Mouse (Mus musculus) heart, embryonic 10.5 days (tissue): ENCODE measurements around the gene Gnao1. TPM values are rescaled to one million over a fixed set of nuclear protein-coding genes. Genes with fewer than 3 reads are reported as not detected.
A peak's percentile ranks its signal among the peaks of the same experiment; 100 is the strongest.

ENCODE experiments used
- DNase-seq: peaks from one replicate; pipeline ENCODE4 v3.0.0-alpha.2; 2017; ENCODE audit warnings: low spot score
- H3K27ac ChIP-seq: fragments of 300-500 bp; sonication (generic); 2 replicates; pipeline ENCODE4 v1.5.1; 2016; ENCODE audit warnings: mild to moderate bottlenecking
- H3K27me3 ChIP-seq: fragments of 300-500 bp; sonication (generic); 2 replicates; pipeline ENCODE4 v1.6.1; 2016; ENCODE audit warnings: mild to moderate bottlenecking; ENCODE audit not compliant: poor library complexity, insufficient read depth, severe bottlenecking
- H3K36me3 ChIP-seq: fragments of 300-500 bp; sonication (generic); 2 replicates; pipeline ENCODE4 v1.6.1; 2016; ENCODE audit warnings: mild to moderate bottlenecking, moderate library complexity
- H3K4me1 ChIP-seq: fragments of 300-500 bp; sonication (generic); 2 replicates; pipeline ENCODE4 v1.6.1; 2016; ENCODE audit warnings: mild to moderate bottlenecking
- H3K4me3 ChIP-seq: fragments of 300-500 bp; sonication (generic); 2 replicates; pipeline ENCODE4 v1.5.1; 2016; ENCODE audit warnings: mild to moderate bottlenecking, moderate library complexity
- H3K9me3 ChIP-seq: fragments of 300-500 bp; sonication (generic); 2 replicates; pipeline ENCODE4 v1.6.1; 2016; ENCODE audit warnings: mild to moderate bottlenecking, moderate library complexity
- WGBS: fragments of 180-500 bp; shearing (Covaris S2); methylation state at CpG from one replicate; pipeline ENCODE4 v1.1.7; 2016; 5-methylcytosine and 5-hydroxymethylcytosine counted together
- polyA plus RNA-seq: library from polyadenylated mRNA; unstranded; fragments of >200 nt; fragmentation: Nextera tagmentation; extraction: Ambion mirVana; gene quantifications from 2 replicates; pipeline ENCODE4 v1.2.1, GENCODE M21; 2016

Gene Gnao1
- polyA plus RNA-seq, 1 experiment from 2014 or later: 9.3 TPM

DNA sequence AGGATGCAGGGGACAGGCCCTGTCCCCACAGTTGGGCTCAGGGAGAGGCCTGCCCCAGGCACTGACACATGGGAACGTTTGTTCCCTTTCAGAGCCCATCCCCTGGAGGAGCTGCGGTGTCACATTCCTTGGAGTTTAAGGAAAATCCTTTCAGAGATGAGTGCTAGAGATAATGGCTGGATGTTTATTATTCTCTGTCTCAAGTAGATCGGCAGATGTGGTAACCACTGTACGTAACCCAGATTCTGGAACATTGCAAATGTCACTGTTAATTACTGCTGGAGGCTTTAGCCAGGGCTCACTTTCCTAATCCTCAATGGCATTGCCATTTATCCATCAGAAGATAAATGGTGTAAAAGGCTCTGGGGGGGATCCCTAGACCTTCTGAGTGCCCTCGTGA, 44.9 kb downstream of the Gnao1 start:
- Histone ChIP-seq H3K4me1 (peaks cover 18% of the 10 kb centered on the region; the same call in 1 of the 2 replicates), H3K9me3 (no peaks in the 10 kb centered on the region), H3K27me3 (no peaks in the 10 kb centered on the region), H3K36me3 (no peaks in the 10 kb centered on the region), H3K27ac (no peak overlapping the region), H3K4me3 (no peak overlapping the region)
- no peak for DNase-seq
- WGBS: 24% methylated on average over 5 of the region's 5 CpGs

DNA sequence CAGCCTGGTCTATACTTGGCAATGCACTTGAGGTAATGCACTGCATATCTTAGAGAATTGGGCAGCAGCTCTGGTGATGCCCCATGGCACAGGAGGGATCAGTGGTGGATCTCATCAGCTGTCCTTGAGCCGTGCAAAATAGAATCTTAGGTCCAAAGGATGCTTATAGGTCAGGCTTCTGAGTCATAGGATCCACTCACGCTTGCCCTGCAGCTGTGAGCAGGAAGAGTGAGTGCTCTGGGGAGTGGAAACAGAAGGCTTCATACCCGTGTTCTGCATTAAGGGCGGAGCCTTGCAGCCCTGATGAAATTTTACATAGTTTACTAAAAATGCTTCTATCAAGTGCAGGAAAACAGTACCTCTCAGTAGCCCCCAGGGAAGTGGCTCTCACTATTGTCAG, 45.5 kb downstream of the Gnao1 start:
- Histone ChIP-seq H3K9me3 (no peaks in the 10 kb centered on the region), H3K27ac (no peak overlapping the region), H3K36me3 (no peaks in the 10 kb centered on the region), H3K4me3 (no peak overlapping the region), H3K4me1 (peaks cover 18% of the 10 kb centered on the region; the same call in 1 of the 2 replicates), H3K27me3 (no peaks in the 10 kb centered on the region)
- 56% methylated on average over 4 of the region's 4 CpGs for WGBS
- no peak for DNase-seq

DNA sequence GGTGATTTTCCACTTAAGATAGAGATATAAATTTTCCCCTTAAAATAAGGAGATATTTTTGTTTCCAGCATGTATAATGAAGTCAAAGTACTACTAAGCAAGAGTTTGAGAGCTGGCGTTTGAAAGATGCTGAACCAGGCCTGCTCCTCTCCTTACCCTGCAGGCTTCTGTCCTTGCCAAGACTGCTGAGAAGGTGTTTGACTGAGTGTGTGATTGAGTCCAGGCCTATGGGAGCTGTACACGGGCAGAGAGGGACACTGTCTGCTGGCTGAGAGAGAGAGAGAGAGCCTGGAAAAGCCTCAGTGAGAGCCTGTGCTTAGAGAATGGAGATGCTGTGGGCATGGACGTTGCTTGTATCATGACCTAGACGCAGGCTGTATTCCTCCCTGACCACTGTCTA, 47.4 kb downstream of the Gnao1 start:
- Histone ChIP-seq H3K27me3 (no peaks in the 10 kb centered on the region), H3K27ac (no peak overlapping the region), H3K4me1 (peaks cover 20% of the 10 kb centered on the region), H3K4me3 (no peak overlapping the region), H3K9me3 (no peaks in the 10 kb centered on the region), H3K36me3 (no peaks in the 10 kb centered on the region)
- WGBS: 51% methylated on average over 4 of the region's 4 CpGs
- DNase-seq: no peak

DNA sequence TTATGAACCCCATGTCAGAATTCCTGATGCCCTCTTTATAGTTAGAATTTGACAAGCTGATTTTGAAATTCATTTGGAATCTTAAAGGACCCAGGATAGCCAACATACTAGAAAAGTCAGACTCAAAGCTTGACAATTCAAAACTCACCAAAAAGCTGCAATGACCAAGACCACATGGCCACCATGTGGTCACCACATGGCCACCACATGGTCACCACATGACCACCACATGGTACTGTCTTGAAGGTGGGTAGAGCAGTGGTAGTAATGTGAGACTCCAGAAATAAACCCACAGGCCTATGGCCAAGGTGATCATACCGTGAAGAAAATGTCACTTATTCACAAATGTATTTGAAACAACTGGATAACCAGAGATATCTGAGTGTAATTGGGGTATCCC, 48.5 kb downstream of the Gnao1 start:
- no peaks in the 10 kb centered on the region for H3K9me3 ChIP-seq
- peaks cover 18% of the 10 kb centered on the region for H3K4me1 ChIP-seq
- no peaks in the 10 kb centered on the region for H3K36me3 ChIP-seq
- no peak for DNase-seq
- no peak overlapping the region for H3K4me3 ChIP-seq
- H3K27me3 ChIP-seq: no peaks in the 10 kb centered on the region
- WGBS: 91% methylated on average over 1 of the region's 1 CpGs
- H3K27ac ChIP-seq: no peak overlapping the region

DNA sequence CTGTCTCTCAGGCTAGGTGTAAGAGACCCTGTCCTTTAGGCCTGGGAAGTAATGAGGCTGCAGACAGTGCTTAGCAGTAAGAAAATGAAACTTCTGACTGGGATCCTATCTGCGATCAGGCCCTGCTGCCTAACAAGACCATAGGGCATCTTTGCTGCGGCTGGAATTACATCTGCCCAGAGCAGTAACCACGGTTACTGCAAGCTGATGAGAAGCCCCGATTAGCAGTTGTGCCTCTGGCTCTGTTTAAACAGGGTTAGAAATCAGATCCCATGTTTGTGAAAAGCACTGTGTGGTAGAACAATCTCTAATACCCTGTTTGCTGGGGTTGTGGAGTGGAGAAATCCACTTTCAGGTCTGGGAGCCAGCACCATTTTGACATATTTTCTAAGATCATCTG, 50.3 kb downstream of the Gnao1 start:
- H3K27ac ChIP-seq: no peak overlapping the region
- H3K4me3 ChIP-seq: no peak overlapping the region
- H3K27me3 ChIP-seq: no peaks in the 10 kb centered on the region
- H3K4me1 ChIP-seq: peaks cover 22% of the 10 kb centered on the region
- DNase-seq: no peak
- 61% methylated on average over 4 of the region's 4 CpGs for WGBS
- H3K36me3 ChIP-seq: no peaks in the 10 kb centered on the region
- H3K9me3 ChIP-seq: no peaks in the 10 kb centered on the region

DNA sequence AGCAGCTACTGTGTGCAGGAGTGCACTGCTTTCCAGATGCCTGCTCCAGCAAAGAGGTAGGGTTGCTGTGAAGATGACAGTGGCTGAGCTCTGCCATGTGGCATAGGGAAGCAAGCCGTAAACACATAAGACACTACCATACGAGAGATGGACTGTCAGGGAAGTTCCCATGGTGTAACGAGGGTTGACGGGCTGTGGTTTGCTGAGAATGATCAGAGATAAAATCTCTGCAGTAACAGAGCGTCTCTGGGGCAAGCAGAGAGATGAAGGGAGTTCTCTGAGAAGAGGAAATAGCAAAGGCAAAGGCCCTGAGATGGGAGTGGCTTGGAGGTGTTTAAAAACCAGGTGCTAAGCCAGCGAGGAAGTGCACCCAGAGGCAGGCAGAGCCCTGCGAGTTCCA, 54.3 kb downstream of the Gnao1 start:
- Histone ChIP-seq H3K4me3 (no peak overlapping the region), H3K4me1 (peaks cover 29% of the 10 kb centered on the region), H3K27ac (no peak overlapping the region), H3K36me3 (no peaks in the 10 kb centered on the region), H3K9me3 (no peaks in the 10 kb centered on the region), H3K27me3 (no peaks in the 10 kb centered on the region)
- WGBS: 54% methylated on average over 7 of the region's 7 CpGs
- no peak for DNase-seq

DNA sequence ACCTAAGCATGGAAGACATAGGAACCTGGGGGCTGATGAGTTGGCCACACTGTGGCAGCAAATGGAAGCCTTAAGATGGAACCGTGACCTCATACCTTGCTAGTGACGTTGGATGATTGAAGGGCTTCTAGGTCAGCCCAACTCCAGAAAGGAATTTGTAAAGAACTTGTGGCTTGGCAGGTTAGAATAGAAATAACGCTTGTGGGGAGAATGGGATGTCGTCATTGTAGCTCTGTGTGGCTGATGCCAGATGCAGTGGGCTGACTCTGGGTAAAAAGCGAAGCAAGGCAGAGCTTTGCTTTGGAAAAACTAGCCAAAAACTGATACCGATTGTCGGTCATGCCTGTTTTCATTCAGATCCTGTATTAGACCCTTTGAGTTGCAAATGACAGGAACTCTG, 56.5 kb downstream of the Gnao1 start:
- no peak overlapping the region for H3K27ac ChIP-seq
- 88% methylated on average over 7 of the region's 7 CpGs for WGBS
- DNase-seq: no peak
- H3K9me3 ChIP-seq: no peaks in the 10 kb centered on the region
- H3K36me3 ChIP-seq: no peaks in the 10 kb centered on the region
- H3K27me3 ChIP-seq: no peaks in the 10 kb centered on the region
- H3K4me3 ChIP-seq: no peak overlapping the region
- H3K4me1 ChIP-seq: peaks cover 34% of the 10 kb centered on the region

DNA sequence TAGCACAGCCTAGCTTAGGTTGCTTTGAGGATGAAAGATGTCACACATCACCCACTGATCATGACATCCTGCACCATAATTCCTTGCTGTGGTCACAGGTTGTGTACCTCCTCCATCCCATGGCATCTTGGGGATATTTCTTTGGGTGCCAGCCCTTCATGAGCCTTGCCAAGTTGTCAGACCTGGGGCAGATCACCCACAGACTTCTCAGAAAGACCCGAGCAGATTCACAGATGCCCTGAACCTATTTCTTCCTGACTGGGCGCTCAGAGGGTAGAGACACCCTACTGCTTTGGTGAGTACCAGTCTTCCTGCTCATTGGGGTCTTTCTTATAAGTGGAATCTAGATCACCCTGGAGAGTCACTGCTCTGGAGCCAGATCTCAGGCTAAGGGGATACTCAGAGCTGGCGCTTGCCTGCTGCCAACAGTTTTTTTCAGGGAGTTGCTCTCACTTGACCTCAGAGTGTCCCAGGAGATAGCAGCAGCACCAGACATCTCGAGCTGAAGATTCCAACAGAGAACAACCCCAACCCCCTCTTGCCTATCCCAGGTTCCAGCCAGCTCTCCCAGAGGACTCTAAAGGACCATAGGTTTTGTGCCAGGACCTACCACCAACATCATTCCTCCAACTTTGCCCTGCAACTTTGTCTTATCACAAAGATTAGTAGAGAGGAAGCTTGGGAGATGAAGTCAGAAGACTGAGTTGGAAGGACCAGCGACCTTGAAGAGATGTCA, 58.9 kb downstream of the Gnao1 start:
- DNase-seq: no peak
- H3K27ac ChIP-seq: peak overlapping the region; percentile 4; the same call in 1 of the 2 replicates

DNA sequence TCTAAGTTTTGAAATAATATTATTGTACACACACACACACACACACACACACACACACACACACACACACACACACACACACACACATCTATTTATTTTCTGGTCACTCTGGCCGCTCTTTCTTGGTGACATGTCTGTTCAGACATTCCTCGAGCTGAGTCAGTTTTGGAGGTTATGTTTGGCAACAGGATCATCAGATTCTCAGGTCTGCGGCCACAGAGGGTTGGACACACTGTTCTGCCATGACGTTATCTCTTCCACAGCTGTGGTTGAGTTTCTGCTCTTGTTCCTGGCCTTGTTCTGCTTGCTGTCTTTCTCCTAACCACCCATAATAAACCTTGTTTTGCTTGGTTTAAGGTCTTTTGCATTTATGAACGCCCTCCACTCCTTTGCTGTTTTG, 61.5 kb downstream of the Gnao1 start:
- Histone ChIP-seq H3K27me3 (no peaks in the 10 kb centered on the region), H3K27ac (no peak overlapping the region)

More for the DNA sequence above, 58.9 kb downstream of the Gnao1 start:
- Histone ChIP-seq H3K27me3 (no peaks in the 10 kb centered on the region), H3K36me3 (no peaks in the 10 kb centered on the region), H3K4me3 (no peak overlapping the region), H3K4me1 (peaks cover 28% of the 10 kb centered on the region; the same call in 1 of the 2 replicates), H3K9me3 (no peaks in the 10 kb centered on the region)
- 56% methylated on average over 5 of the region's 5 CpGs for WGBS

DNA sequence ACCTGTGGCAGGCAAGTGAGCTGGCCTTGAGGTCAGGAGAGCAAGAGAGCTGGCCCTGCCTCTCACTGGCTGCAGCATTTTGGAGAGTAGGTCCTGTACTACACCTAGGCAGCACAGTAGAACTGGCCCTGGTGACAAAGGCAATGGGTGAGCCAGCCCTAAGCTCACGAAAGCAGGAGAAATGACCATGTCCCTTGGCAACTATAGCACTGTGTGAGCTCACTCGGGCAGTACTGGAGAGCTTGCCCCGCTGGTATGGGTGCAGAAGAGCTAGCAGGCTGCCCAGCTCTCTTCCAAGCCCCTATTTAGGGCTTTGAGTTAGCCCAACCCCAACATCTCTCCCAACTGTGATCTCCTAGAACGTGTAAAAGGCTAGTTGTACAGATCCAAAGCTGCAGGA, 68.6 kb downstream of the Gnao1 start:
- no peaks in the 10 kb centered on the region for H3K36me3 ChIP-seq
- 82% methylated on average over 4 of the region's 4 CpGs for WGBS

More for the DNA sequence above, 61.5 kb downstream of the Gnao1 start:
- H3K4me3 ChIP-seq: no peak overlapping the region
- 59% methylated on average over 5 of the region's 5 CpGs for WGBS
- H3K36me3 ChIP-seq: no peaks in the 10 kb centered on the region
- H3K9me3 ChIP-seq: no peaks in the 10 kb centered on the region
- no peak for DNase-seq
- peaks cover 16% of the 10 kb centered on the region; the same call in 1 of the 2 replicates for H3K4me1 ChIP-seq

DNA sequence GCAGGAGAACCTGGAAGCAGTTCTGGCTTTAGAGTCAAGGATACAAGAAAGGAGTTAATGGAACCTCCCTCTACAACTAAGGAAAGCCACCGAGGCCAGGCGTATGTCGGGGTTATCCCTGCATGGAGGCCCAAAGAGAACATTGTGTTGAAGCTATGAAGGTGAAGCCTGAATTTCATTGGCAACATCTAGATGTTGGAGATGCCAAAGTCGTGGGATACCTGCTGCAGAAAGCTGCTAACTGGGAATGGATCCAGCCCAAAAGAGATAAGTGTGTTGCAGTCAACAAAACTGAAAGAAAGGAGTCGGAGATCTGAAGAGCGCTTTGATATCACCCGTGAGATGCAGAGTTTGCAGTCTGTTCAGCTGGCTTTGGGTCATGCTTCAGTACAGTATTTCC, 70.2 kb downstream of the Gnao1 start:
- Histone ChIP-seq H3K4me1 (peaks cover 8% of the 10 kb centered on the region), H3K9me3 (no peaks in the 10 kb centered on the region), H3K27me3 (no peaks in the 10 kb centered on the region), H3K36me3 (no peaks in the 10 kb centered on the region), H3K4me3 (no peak overlapping the region), H3K27ac (no peak overlapping the region)
- 82% methylated on average over 7 of the region's 7 CpGs for WGBS
- no peak for DNase-seq

More for the DNA sequence above, 68.6 kb downstream of the Gnao1 start:
- H3K9me3 ChIP-seq: no peaks in the 10 kb centered on the region
- no peaks in the 10 kb centered on the region for H3K27me3 ChIP-seq
- peaks cover 8% of the 10 kb centered on the region for H3K4me1 ChIP-seq
- no peak overlapping the region for H3K27ac ChIP-seq
- no peak overlapping the region for H3K4me3 ChIP-seq
- no peak for DNase-seq

DNA sequence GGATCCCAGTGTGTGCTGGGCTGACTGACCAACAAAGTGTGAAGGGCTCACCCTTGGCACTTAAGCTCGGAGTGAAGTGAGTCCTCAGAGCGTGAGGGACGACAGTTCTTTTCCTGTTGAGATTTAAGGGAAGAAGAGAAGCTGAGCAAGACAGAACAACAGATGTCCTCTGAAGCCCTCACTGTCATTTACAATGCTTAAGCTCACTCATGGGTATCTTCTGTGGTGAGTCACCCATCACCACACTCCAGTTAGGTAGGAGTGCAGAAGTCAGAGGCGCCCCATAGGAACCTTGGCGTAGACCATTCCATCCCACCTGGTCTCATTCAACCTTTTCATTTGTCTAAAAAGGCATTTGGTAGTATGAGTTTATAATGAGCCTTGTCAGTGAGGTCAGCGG, 71.6 kb downstream of the Gnao1 start:
- no peak for DNase-seq
- no peak overlapping the region for H3K27ac ChIP-seq
- 84% methylated on average over 6 of the region's 6 CpGs for WGBS

DNA sequence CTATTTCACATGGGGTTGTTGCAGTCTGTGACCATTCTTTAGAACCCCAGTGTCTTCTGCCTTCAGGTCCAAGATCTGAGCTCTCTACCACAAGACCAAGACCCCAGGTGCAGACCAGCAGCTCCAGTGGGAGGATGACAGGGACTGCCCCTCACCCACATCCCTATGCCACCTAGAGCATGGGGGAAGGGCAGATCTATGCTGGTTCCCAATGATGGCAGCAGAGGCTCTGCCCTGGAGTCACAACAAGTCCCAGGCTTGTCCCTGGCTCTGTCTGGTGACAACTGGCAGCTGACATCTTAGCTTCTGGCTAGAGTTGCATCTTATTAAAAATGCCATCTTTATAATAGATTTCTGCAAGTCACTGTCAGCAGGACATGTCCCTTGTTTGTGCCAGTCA, 73.5 kb downstream of the Gnao1 start:
- DNase-seq: no peak

More for the DNA sequence above, 71.6 kb downstream of the Gnao1 start:
- no peaks in the 10 kb centered on the region for H3K36me3 ChIP-seq
- H3K4me1 ChIP-seq: peaks cover 8% of the 10 kb centered on the region
- no peaks in the 10 kb centered on the region for H3K27me3 ChIP-seq
- H3K4me3 ChIP-seq: no peak overlapping the region
- no peaks in the 10 kb centered on the region for H3K9me3 ChIP-seq

DNA sequence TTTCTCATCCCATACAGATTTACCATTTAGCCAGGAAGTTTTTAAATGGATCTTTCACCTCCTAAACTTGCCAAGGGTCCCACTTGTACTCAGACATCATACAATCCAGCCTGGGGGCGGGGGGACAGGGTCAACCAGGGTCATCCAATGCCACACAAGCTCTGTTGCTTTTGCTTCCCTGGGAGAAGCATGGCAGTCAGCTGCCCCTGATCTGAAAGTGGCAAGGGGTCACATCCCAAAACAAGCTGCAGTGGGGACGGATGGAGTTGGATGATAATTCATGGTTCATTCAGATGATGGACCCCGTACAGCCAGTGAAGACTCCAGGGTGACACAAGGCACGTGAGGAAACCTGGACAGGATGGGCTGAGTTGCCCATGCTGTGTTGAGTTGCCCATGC, 74.0 kb downstream of the Gnao1 start:
- H3K27me3 ChIP-seq: no peaks in the 10 kb centered on the region
- no peaks in the 10 kb centered on the region for H3K9me3 ChIP-seq
- no peaks in the 10 kb centered on the region for H3K36me3 ChIP-seq
- H3K27ac ChIP-seq: no peak overlapping the region
- 84% methylated on average over 4 of the region's 4 CpGs for WGBS
- no peak overlapping the region for H3K4me3 ChIP-seq
- no peak for DNase-seq
- peaks cover 18% of the 10 kb centered on the region for H3K4me1 ChIP-seq

More for the DNA sequence above, 73.5 kb downstream of the Gnao1 start:
- H3K4me3 ChIP-seq: no peak overlapping the region
- peak overlapping the region; percentile 8; the same call in 1 of the 2 replicates for H3K27ac ChIP-seq
- H3K27me3 ChIP-seq: no peaks in the 10 kb centered on the region
- H3K9me3 ChIP-seq: no peaks in the 10 kb centered on the region
- H3K4me1 ChIP-seq: peaks cover 13% of the 10 kb centered on the region
- H3K36me3 ChIP-seq: no peaks in the 10 kb centered on the region
